Comparison of ENCODE assay signal across 11 mouse cellular contexts in the genomic region with DNA sequence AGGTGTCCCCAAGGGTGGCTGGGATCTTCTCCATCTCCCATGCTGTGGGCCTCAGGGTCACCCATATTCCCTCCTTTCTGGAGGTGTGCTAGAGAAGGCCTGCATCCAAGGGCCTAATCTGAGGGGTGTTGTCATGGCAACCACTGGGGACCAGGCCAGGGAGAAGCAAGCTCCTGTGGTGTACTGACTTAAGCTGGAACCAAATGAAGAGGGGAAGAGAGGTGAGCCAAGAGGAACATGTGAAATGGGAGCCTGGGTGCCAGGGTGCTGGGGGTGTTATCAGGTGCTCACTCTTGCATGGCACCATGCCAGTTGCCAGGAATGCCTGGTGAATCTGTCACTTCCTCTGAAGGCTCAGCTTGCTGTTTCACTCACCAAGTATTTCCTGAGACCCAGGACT.
DNase-seq lines count a peak whose midpoint lies in the region; ATAC-seq lines count a peak whose summit lies in the region.
"Had no signal": no experiment of that assay in that cellular context is flagged by ENCODE, and none has a peak within 500 bp of the region (broad histone marks: within the 10 kb centered on the region; RNA-seq: fewer than 3 reads in every experiment).

No protein-coding gene starts in this region.

- no peaks in the 10 kb centered on the region for H3K27me3 ChIP-seq in hindbrain, embryonic 15.5 days
- H3K27me3 ChIP-seq in hindbrain, embryonic 13.5 days: no peaks in the 10 kb centered on the region

- H3K4me3 ChIP-seq in hindbrain, embryonic 15.5 days: no peak overlapping the region
- no peak overlapping the region for H3K4me3 ChIP-seq in hindbrain, embryonic 13.5 days
- H3K4me3 ChIP-seq: erythroblast, embryonic 14.5 days; myocyte had no signal

- ATAC-seq in hindbrain, embryonic 15.5 days (ENCODE audit: low FRiP score, low read depth): 0 out of 2 replicates have a peak, but pooled peaks have one; percentile 30
- no peak for ATAC-seq in hindbrain, embryonic 13.5 days (ENCODE audit: low FRiP score)
- ATAC-seq in megakaryocyte, adult 5-6 weeks (ENCODE audit: poor library complexity, severe bottlenecking): no peak

- DNase-seq in right cerebral cortex, adult 18-20 months: peak; percentile 28
- DNase-seq in right cerebral cortex, adult 2 months (ENCODE audit: low spot score in 2 of 2): no peak
- DNase-seq in heart, adult 9 months (ENCODE audit: low spot score in 2 of 2): peak; percentile 52
- no peak for DNase-seq in liver
- DNase-seq: lung, postnatal 36 days; retina, postnatal 1 day had no signal

- H3K36me3 ChIP-seq in hindbrain, embryonic 15.5 days: no peaks in the 10 kb centered on the region
- no peaks in the 10 kb centered on the region for H3K36me3 ChIP-seq in hindbrain, embryonic 13.5 days

- no peak overlapping the region for H3K4me2 ChIP-seq in hindbrain, embryonic 15.5 days
- H3K4me2 ChIP-seq in hindbrain, embryonic 13.5 days: no peak overlapping the region

- no peak overlapping the region for H3K27ac ChIP-seq in hindbrain, embryonic 15.5 days (replicated peaks)
- no peak overlapping the region for H3K27ac ChIP-seq in hindbrain, embryonic 13.5 days

- no peak overlapping the region for H3K9ac ChIP-seq in hindbrain, embryonic 15.5 days
- no peak overlapping the region for H3K9ac ChIP-seq in hindbrain, embryonic 13.5 days

- H3K4me1 ChIP-seq in hindbrain, embryonic 15.5 days (replicated peaks): peaks cover 5% of the 10 kb centered on the region
- H3K4me1 ChIP-seq in hindbrain, embryonic 13.5 days (replicated peaks): 0 out of 2 replicates have a peak, but pooled peaks cover 5% of the 10 kb centered on the region

- no peaks in the 10 kb centered on the region for H3K9me3 ChIP-seq in hindbrain, embryonic 15.5 days
- H3K9me3 ChIP-seq in hindbrain, embryonic 13.5 days: no peaks in the 10 kb centered on the region

Comparison
In these comparisons a context has a peak if more than half of its experiments do, and no peak if none do; other contexts are left out.
1. DNase-seq: peak in right cerebral cortex, adult 18-20 months (single experiment) and heart, adult 9 months (2 of 2); none in right cerebral cortex, adult 2 months (0 of 2) and liver (single experiment).